Mouse (Mus musculus) WW6 (cell line): ENCODE data around the gene Fam166b.

Experiments
- DNase-seq: peaks from one replicate; pipeline ENCODE4 v3.0.0-alpha.2; 2013; ENCODE audit warnings: low read depth, low spot score

Gene Fam166b

DNA sequence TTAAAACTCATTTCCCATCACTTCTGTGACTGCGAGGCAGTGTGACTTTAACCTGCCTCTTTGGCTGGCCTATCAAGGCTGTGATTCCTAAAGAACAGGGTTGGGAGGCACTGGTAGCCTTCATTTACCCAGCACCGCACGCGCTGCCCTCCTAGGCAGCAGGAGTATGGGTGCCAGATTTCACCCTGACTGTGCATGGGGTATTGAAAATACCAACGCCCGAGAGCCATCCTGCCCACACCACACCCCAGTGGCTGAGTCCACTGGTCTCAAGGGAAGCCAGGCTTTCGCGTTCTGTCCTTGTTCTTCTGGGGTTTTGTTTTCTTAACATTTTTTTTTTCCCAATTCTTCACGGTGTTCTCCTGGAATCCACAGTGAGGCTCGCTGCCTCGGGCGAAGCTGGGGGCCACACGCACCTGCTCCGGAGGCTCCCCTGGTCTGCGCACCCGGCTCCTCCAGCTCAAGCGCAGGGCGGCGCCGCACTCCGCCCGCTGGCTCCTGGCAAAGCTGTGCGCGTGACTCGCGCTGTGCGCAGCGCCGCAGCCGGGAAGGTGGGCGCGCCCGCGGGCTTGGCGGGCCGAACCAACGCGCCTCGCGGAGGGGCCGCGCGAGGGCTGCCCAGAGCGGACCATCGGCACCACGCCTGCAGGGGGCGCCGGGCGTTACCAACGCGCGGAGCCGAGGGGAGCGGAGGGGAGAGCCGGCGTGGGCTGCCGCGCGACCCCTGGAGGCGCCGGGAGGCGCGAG lies 47.4 kb downstream of the Fam166b start, which contains the start of gene Rusc2:
TSS of gene Rusc2 (plus strand) at position 572 of the 747 bp plus-strand sequence.
- DNase-seq, result peak; percentile 80

DNA sequence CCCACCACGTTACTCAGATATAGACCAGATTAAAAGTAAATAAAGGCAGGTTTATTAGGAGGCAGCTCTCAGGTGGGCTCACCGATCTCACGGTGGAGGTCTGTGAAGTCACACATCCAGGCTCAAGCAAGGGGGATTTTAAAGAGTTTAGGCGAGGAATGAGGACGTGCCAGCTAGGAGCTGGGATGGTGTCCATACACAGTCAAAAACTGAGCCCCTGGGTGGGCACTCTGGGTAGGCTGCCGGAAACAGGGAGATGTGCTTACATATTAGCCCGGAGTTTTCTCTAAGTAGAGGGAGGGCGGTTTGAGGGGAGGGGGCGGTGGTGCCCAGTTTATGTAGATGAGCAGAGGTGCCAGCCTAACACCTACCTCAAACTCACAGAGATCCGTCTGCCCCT lies 48.0 kb downstream of the Fam166b start:
- no peak for DNase-seq

DNA sequence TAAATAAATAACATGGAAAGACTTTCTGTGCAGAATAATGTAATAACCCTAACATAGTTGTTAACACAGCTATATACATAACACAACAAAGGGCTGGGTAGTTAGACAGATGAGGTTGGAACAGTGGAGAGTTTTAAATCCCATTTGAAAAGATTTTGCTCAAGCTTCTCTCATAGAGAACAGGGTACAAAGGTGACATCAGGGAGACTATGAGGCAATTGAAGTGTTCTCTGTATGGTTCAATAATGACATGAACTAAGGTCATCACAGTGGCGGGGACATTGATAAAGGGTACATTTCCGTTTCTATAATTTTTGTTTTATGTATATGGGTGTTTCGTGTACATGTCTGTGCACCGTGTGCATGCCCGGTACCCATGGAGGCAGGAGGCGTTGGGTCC lies 49.3 kb downstream of the Fam166b start:
- no peak for DNase-seq
